Mouse (Mus musculus): ENCODE results near the gene Moxd2. TPM values are rescaled to one million over a fixed set of nuclear protein-coding genes. Genes with fewer than 3 reads are reported as not detected.
A peak's percentile ranks its signal among the peaks of the same experiment; 100 is the strongest.

The Moxd2 gene
- total and polyA plus RNA-seq, 2 experiments = not detected

DNA sequence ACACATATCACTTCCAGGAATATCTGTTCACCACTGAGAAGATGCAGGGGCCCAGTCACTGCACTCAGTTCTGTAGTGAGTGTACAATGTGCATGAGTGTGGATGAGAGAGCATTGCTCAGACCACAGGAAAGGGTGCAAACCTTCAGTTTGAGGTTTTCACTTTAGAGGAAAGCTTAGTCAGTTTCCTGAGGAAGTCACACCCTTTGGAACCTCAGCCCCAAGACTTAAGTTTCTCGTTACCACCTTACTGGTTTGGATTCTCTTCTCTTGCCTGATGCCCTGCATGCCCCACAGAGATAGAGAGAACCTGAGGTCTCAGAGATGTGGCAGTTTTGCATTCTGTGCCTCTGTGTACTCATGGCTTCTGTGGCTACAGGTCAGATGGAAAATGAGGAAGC lies 3.7 kb upstream of the Moxd2 start:
- Histone ChIP-seq H3K27ac (replicated peaks; ENCODE audit: insufficient read depth, low read depth, low read length) (no peak overlapping the region), H3K4me1 (ENCODE audit: control insufficient read depth, insufficient read depth, low read length) (peaks cover 6% of the 10 kb centered on the region; the same call in 1 of the 2 replicates), H3K9ac (ENCODE audit: low read depth, low read length) (no peak overlapping the region), H3K79me2 (ENCODE audit: control insufficient read depth, insufficient read depth, low read length) (no peaks in the 10 kb centered on the region), H3K27me3 (ENCODE audit: control insufficient read depth, insufficient read depth, low read length) (no peaks in the 10 kb centered on the region), H3K4me3 (ENCODE audit: insufficient read depth, low read depth, low read length) (no peak overlapping the region), H3K36me3 (ENCODE audit: control insufficient read depth, insufficient read depth, low read length) (no peaks in the 10 kb centered on the region)
- WGBS = 67% methylated on average over 1 of the region's 1 CpGs
- TF ChIP-seq CTCF (IDR thresholded peaks at IDR 0.05; ENCODE audit: low read depth, low read length) (no peak), POLR2A (IDR thresholded peaks at IDR 0.05; ENCODE audit: extremely low read depth, insufficient read depth, low read length) (no peak)
- DNase-seq (ENCODE audit: extremely low read depth, low read depth, low spot score) = peak; percentile 14

DNA sequence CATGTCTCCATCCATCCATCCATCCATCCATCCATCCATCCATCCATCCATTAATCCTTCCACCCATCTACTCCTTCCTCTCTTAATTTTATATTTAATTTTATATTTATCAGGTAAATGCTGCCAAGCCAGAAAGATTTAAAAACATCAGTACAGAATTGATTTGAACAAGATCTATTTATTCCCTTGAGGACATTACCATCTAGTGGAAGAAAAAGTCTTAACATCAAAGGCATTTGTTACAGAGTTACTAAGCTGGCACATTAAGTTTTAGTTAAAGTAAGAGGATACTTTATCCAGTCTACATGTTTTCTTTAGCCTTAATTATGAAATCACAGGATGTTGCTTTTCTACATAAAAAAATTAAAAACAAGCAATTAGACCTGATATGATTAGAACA lies 42.0 kb downstream of the Moxd2 start:
- Histone ChIP-seq H3K4me3 (ENCODE audit: insufficient read depth, low read depth, low read length) (no peak overlapping the region), H3K27me3 (ENCODE audit: control insufficient read depth, insufficient read depth, low read length) (no peaks in the 10 kb centered on the region), H3K79me2 (ENCODE audit: control insufficient read depth, insufficient read depth, low read length) (no peaks in the 10 kb centered on the region), H3K4me1 (ENCODE audit: control insufficient read depth, insufficient read depth, low read length) (no peaks in the 10 kb centered on the region), H3K27ac (replicated peaks; ENCODE audit: insufficient read depth, low read depth, low read length) (no peak overlapping the region), H3K9ac (ENCODE audit: low read depth, low read length) (no peak overlapping the region), H3K36me3 (ENCODE audit: control insufficient read depth, insufficient read depth, low read length) (no peaks in the 10 kb centered on the region)
- TF ChIP-seq CTCF (IDR thresholded peaks at IDR 0.05; ENCODE audit: low read depth, low read length) (peak; percentile 47), POLR2A (IDR thresholded peaks at IDR 0.05; ENCODE audit: extremely low read depth, insufficient read depth, low read length) (no peak)
- peak; percentile 28 for DNase-seq (ENCODE audit: extremely low read depth, low read depth, low spot score)

Other genes with a start within 250 kb of the Moxd2 start
- gene Prss58, start 12.9 kb upstream of the Moxd2 start, total RNA-seq (2014; rRNA removed) = not detected in 2 replicates
- gene Prss58, start 12.9 kb upstream of the Moxd2 start, polyA plus RNA-seq (2012; rRNA removed) = not detected in 2 replicates
- gene 1700074P13Rik, start 53.1 kb upstream of the Moxd2 start, total RNA-seq (2014; rRNA removed) = not detected in 2 replicates
- not detected in 2 replicates for gene 1700074P13Rik, start 53.1 kb upstream of the Moxd2 start, polyA plus RNA-seq (2012; rRNA removed)
- gene Gm4744, start 64.4 kb upstream of the Moxd2 start, total RNA-seq (2014; rRNA removed) = not detected in 2 replicates
- not detected in 2 replicates for gene Gm4744, start 64.4 kb upstream of the Moxd2 start, polyA plus RNA-seq (2012; rRNA removed)
- gene 1810009J06Rik, start 77.3 kb upstream of the Moxd2 start, total RNA-seq (2014; rRNA removed) = not detected in 2 replicates
- not detected in 2 replicates for gene 1810009J06Rik, start 77.3 kb upstream of the Moxd2 start, polyA plus RNA-seq (2012; rRNA removed)
- not detected in 2 replicates for gene Gm2663, start 112.0 kb upstream of the Moxd2 start, total RNA-seq (2014; rRNA removed)
- not detected in 2 replicates for gene Gm2663, start 112.0 kb upstream of the Moxd2 start, polyA plus RNA-seq (2012; rRNA removed)
- 8.5 and 43.8 TPM in 2 replicates for gene 2210010C04Rik, start 148.0 kb upstream of the Moxd2 start, total RNA-seq (2014; rRNA removed)
- gene 2210010C04Rik, start 148.0 kb upstream of the Moxd2 start, polyA plus RNA-seq (2012; rRNA removed) = 0.22 and 0.25 TPM in 2 replicates

Data from liver, adult 2 months (tissue).